Mouse (Mus musculus): Measurements from ENCODE around the gene Aldob.
"Not testable (repeated sequence)": the region's sequence is repeated elsewhere in the genome, so short reads cannot be mapped to it uniquely, and the experiment has no call there.

The Aldob gene

GRCm38 (mm10) chr4:49536671-49537070 lies 12.7 kb downstream of the Aldob start:
- DNase-seq (ENCODE audit: inconsistent age in 2 of 2, low spot score in 1 of 2), result no peak

DNA sequence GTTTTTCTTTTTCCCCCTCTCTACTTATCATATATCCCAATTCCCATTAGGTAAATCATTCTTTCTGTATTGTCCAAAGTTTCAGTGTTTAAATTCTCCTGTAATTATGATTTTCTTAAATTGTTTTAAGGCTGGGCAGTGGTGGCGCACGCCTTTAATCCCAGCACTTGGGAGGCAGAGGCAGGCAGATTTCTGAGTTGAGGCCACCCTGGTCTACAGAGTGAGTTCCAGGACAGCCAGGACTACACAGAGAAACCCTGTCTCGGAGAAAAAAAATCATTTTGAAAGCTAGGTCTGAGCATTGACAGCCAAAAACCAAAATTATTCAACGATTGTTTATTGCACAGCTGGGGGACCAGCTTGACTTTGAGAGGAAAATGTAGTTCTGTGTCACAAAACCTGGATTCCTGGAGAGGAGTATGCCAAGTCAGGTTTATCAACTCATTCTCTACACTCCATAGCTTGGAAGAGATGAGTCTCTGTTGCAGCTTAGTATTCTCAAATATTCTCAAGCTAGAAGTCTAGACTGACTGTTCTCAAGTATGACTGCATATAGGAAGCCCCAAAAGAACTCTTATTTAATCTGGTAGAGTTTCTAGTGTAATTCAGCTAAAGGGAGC lies 13.6 kb downstream of the Aldob start:
- DNase-seq (ENCODE audit: inconsistent age in 2 of 2, low spot score in 1 of 2), result no peak

- DNase-seq (ENCODE audit: inconsistent age in 2 of 2, low spot score in 1 of 2), result no peak
These were observed 14.3 kb downstream of the Aldob start for GRCm38 (mm10) chr4:49535036-49535435.

- peak; percentile 11 to 32 for DNase-seq (ENCODE audit: inconsistent age in 2 of 2, low spot score in 1 of 2)
These were observed 26.8 kb downstream of the Aldob start for GRCm38 (mm10) chr4:49522576-49522975.

GRCm38 (mm10) chr4:49521346-49521745 lies 28.0 kb downstream of the Aldob start:
- DNase-seq (ENCODE audit: inconsistent age in 2 of 2, low spot score in 1 of 2), result no peak

DNA sequence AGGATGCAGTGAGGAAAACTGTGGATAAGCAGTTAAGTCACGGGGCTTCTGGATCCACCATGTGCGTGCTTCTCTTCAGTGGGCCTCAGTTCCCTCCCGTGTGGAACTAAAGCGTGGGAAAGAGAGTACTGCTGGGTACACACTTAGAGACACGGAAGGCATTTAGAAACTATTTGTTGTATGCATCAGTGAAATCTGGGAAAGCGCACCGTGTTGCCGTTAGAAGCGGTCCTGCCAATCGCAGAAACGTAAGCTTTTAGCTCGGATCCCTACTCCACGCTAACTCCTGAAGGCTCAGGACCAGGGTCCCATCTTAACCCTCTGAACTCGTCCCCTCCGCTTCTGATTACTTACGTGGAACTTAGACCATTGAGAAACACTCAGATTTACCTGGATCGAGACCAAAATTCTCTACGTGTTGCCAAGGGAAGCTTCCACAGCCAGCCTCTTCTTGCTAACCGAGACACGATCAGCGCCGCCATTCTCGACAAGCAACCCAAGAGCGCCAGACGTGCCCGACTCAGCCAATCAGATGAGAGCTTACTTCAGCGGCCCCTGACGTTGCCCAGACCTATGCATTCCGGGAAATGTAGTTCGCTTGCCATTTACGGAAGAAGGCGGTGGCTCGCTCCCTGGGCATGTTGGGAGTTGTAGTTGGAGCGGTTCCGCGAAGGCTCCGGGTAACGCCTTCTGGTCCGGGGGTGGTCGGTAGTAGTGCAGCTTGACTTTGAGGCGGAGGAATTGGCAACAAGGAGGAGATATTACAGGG lies 28.6 kb downstream of the Aldob start, which contains the start of the genes Mrpl50 and Zfp189:
Gene Mrpl50 (minus strand): TSS at position 522 of the 769 bp plus-strand sequence.
Gene Zfp189 (plus strand): TSS at position 605 of the 769 bp plus-strand sequence.
- DNase-seq (ENCODE audit: inconsistent age in 2 of 2, low spot score in 1 of 2), result peak; percentile 95 to 98

GRCm38 (mm10) chr4:49519476-49519875 lies 29.9 kb downstream of the Aldob start:
- DNase-seq (ENCODE audit: inconsistent age in 2 of 2, low spot score in 1 of 2), result no peak

- no peak for DNase-seq (ENCODE audit: inconsistent age in 2 of 2, low spot score in 1 of 2)
These were observed 34.9 kb downstream of the Aldob start for GRCm38 (mm10) chr4:49514441-49514840.

DNA sequence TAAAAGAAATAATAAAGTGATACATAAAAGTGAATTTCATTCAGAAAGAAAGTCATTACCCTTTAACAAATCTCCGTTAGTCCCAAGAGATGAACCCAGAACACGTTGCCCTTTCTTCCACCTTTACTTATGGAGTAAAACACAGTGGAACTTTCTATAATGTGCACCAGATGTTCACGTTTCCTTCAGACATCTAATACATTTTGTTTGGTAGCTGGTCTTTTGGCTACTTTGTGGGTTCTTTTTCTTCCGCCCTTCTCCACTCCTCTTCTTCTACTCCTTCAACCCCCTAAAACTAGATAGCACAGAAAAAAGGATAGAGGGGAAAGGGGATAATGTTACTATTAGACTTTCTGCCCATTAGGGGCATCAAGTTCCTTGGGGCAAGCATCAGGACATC lies 36.7 kb downstream of the Aldob start:
- no peak for DNase-seq (ENCODE audit: inconsistent age in 2 of 2, low spot score in 1 of 2)

DNA sequence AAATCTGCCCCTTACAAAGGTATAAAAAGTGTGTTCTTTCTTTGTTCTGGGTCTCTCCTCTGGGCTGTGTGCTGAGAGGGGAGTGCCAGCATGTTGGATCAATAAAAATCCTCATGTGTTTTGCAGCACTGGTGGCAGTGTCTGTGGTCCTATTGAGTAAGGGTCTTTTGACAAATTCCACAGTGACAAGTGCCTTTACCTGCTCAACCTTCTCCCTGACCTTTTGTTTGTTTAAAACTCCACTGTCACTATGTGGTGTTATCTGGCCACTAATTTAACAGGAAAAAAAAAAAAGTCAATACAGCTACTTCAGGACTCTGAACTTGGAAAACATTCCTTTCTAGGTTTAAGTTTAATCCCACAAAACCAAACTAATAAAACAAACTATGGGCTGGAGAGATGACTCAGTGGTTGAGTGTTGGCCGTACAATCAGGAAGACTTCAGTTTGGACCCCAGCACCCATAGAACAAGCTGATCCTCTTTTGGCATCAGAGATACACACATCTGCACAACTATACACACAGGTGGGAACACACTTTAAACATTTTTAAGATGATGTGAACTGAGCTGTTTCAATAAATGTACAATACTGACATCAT lies 39.0 kb downstream of the Aldob start:
- DNase-seq (ENCODE audit: inconsistent age in 2 of 2, low spot score in 1 of 2), result not testable (repeated sequence)

GRCm38 (mm10) chr4:49509183-49509582 lies 40.2 kb downstream of the Aldob start:
- DNase-seq (ENCODE audit: inconsistent age in 2 of 2, low spot score in 1 of 2), result no peak

GRCm38 (mm10) chr4:49506386-49506785 lies 43.0 kb downstream of the Aldob start, which contains the start of gene Baat:
Gene Baat, minus strand, starts transcription at chr4:49506557.
- DNase-seq (ENCODE audit: inconsistent age in 2 of 2, low spot score in 1 of 2), result peak in 1 of 2 experiments; percentile 44

GRCm38 (mm10) chr4:49503563-49503962 lies 45.8 kb downstream of the Aldob start:
- DNase-seq (ENCODE audit: inconsistent age in 2 of 2, low spot score in 1 of 2), result no peak
